20 mouse cellular contexts compared by ENCODE assay signal in the genomic region with DNA sequence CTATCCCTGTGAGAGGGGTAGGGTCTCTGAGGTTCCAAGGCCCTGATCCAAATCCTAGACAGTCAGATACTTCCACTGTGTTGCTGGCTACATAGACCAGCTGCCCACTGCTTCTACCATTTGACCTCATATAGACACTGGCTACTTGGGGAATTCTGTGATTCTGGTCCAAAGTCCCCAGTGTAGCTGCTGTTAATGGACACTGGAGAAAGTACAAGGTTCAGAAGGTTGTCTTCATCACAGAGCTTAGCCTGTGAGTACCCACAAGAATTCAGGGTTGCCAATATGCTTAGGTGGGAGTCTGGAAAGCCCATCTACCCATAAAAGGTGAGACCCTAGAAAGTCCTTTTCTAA. TPM values are rescaled to one million over a fixed set of nuclear protein-coding genes. Genes with fewer than 3 reads are reported as not detected.
DNase-seq lines count a peak whose midpoint lies in the region; ATAC-seq and TF ChIP-seq lines count a peak whose summit lies in the region.
"Had no signal": no experiment of that assay in that cellular context is flagged by ENCODE, and none has a peak within 500 bp of the region (broad histone marks: within the 10 kb centered on the region; RNA-seq: fewer than 3 reads in every experiment).

No protein-coding gene starts in this region.

- peaks cover 3% of the 10 kb centered on the region; the same call in 1 of the 2 replicates for H3K4me1 ChIP-seq in kidney, adult 2 months (ENCODE audit: control insufficient read depth, insufficient read depth, low read length)
- peaks cover 0 to 5% of the 10 kb centered on the region in 2 experiments; a peak in 2 of 4 replicates for H3K4me1 ChIP-seq in liver, embryonic 14.5 days (replicated peaks; ENCODE audit: control insufficient read depth in 2 of 2, insufficient read depth in 2 of 2, low read length in 1 of 2)
- H3K4me1 ChIP-seq in liver, embryonic 12.5 days = peaks cover 8% of the 10 kb centered on the region
- H3K4me1 ChIP-seq: embryonic facial prominence, embryonic 15.5 days; lung, embryonic 15.5 days; midbrain, embryonic 13.5 days had no signal

- H3K27ac ChIP-seq in kidney, adult 2 months (ENCODE audit: insufficient read depth, low read depth, low read length) = peak overlapping the region; percentile 89
- no peak overlapping the region for H3K27ac ChIP-seq in liver, embryonic 14.5 days
- H3K27ac ChIP-seq in liver, embryonic 12.5 days = no peak overlapping the region
- H3K27ac ChIP-seq: embryonic facial prominence, embryonic 15.5 days; hindbrain, embryonic 10.5 days; hindbrain, postnatal 0 days; lung, embryonic 15.5 days; midbrain, embryonic 13.5 days had no signal

- TF ChIP-seq EP300 in liver, embryonic 14.5 days (IDR thresholded peaks at IDR 0.05; ENCODE audit: low read depth) = no peak

- peak; percentile 88 for DNase-seq in kidney, adult 2 months
- DNase-seq in kidney, postnatal 4 days = no peak
- no peak for DNase-seq in liver, embryonic 14.5 days (ENCODE audit: low read depth in 3 of 3, low spot score in 3 of 3)
- peak; percentile 51 to 78 for DNase-seq in kidney, postnatal 36 days
- DNase-seq in adipocyte (ENCODE audit: low spot score) = no peak
- DNase-seq: adrenal gland, postnatal 36 days; gastrocnemius, postnatal 10 days; heart, postnatal 10 days; layer of hippocampus, postnatal 36 days; lung, postnatal 36 days had no signal

- no peaks in the 10 kb centered on the region for H3K27me3 ChIP-seq in kidney, adult 2 months (replicated peaks; ENCODE audit: control insufficient read depth, insufficient read depth, low read length)
- no peaks in the 10 kb centered on the region for H3K27me3 ChIP-seq in liver, embryonic 14.5 days (ENCODE audit: control insufficient read depth, insufficient read depth, low read length)
- peaks cover 21% of the 10 kb centered on the region for H3K27me3 ChIP-seq in liver, embryonic 12.5 days (replicated peaks)
- H3K27me3 ChIP-seq: embryonic facial prominence, embryonic 15.5 days; lung, embryonic 15.5 days; midbrain, embryonic 13.5 days had no signal

- no peak overlapping the region for H3K4me2 ChIP-seq in liver, embryonic 14.5 days (ENCODE audit: low read depth)
- no peak overlapping the region for H3K4me2 ChIP-seq in liver, embryonic 12.5 days
- H3K4me2 ChIP-seq: embryonic facial prominence, embryonic 15.5 days; heart, embryonic 11.5 days; lung, embryonic 15.5 days; midbrain, embryonic 13.5 days had no signal

- no peaks in the 10 kb centered on the region for H3K9me3 ChIP-seq in liver, embryonic 14.5 days (ENCODE audit: control insufficient read depth, low read length)
- H3K9me3 ChIP-seq in liver, embryonic 12.5 days (replicated peaks) = no peaks in the 10 kb centered on the region
- H3K9me3 ChIP-seq: embryonic facial prominence, embryonic 15.5 days; hindbrain, embryonic 10.5 days; lung, embryonic 15.5 days; megakaryocyte, embryonic 14.5 days; midbrain, embryonic 13.5 days had no signal

- no peak for TF ChIP-seq CTCF in kidney, adult 2 months (conservative IDR thresholded peaks at IDR 0.05; ENCODE audit: insufficient read depth, insufficient read length, low read depth, low read length)
- TF ChIP-seq CTCF in liver, embryonic 14.5 days (IDR thresholded peaks at IDR 0.05; ENCODE audit: low read depth) = no peak

- TF ChIP-seq POLR2A in kidney, adult 2 months (IDR thresholded peaks at IDR 0.05; ENCODE audit: low read depth, low read length) = no peak

- H3K4me3 ChIP-seq in kidney, adult 2 months (ENCODE audit: insufficient read depth, low read depth, low read length) = no peak overlapping the region
- H3K4me3 ChIP-seq in liver, embryonic 14.5 days (ENCODE audit: insufficient read depth in 1 of 2, low read depth in 2 of 2, low read length in 2 of 2) = no peak overlapping the region
- no peak overlapping the region for H3K4me3 ChIP-seq in liver, embryonic 12.5 days
- H3K4me3 ChIP-seq: embryonic facial prominence, embryonic 15.5 days; hindbrain, embryonic 10.5 days; lung, embryonic 15.5 days; megakaryocyte, embryonic 14.5 days; midbrain, embryonic 13.5 days had no signal

- H3K36me3 ChIP-seq in kidney, adult 2 months (ENCODE audit: control insufficient read depth, insufficient read depth, low read length) = no peaks in the 10 kb centered on the region
- H3K36me3 ChIP-seq in liver, embryonic 14.5 days (replicated peaks; ENCODE audit: control insufficient read depth, insufficient read depth, low read depth) = no peaks in the 10 kb centered on the region
- no peaks in the 10 kb centered on the region for H3K36me3 ChIP-seq in liver, embryonic 12.5 days
- H3K36me3 ChIP-seq: embryonic facial prominence, embryonic 15.5 days; hindbrain, embryonic 10.5 days; lung, embryonic 15.5 days; midbrain, embryonic 13.5 days had no signal

- ATAC-seq in liver, embryonic 14.5 days (ENCODE audit: insufficient read depth) = peak; percentile 20; the same call in 1 of the 2 replicates
- ATAC-seq in liver, embryonic 12.5 days = no peak
- no peak for ATAC-seq in inflammation-experienced regulatory T-cells, adult 6 months
- ATAC-seq: forebrain, embryonic 16.5 days; hindbrain, postnatal 0 days; midbrain, embryonic 13.5 days had no signal

- H3K9ac ChIP-seq in liver, embryonic 14.5 days (replicated peaks) = no peak overlapping the region
- no peak overlapping the region for H3K9ac ChIP-seq in liver, embryonic 12.5 days
- H3K9ac ChIP-seq: embryonic facial prominence, embryonic 15.5 days; lung, embryonic 15.5 days; midbrain, embryonic 13.5 days had no signal

RNA-seq across cellular contexts. Expression of a gene that starts 4.9 kb away (rescaled TPM):
- polyA plus RNA-seq in kidney, adult 2 months (2012; rRNA removed) = 98.5 and 101 TPM in 2 replicates
- polyA plus RNA-seq in liver, embryonic 14.5 days (2012; rRNA removed) = 1.9 and 2.1 TPM in 2 replicates
- 3.6 and 4.0 TPM in 2 replicates for polyA plus RNA-seq in liver, embryonic 14.5 days (2014; fragmentation: Nextera tagmentation; extraction: Ambion mirVana)
- 2.7 and 3.0 TPM in 2 replicates for polyA plus RNA-seq in liver, embryonic 12.5 days (2016; fragmentation: Nextera tagmentation; extraction: Ambion mirVana)
- not detected for polyA plus RNA-seq in inflammation-experienced regulatory T-cells, adult 6 months (2017; shearing (Covaris generic))
- polyA plus RNA-seq: embryonic facial prominence, embryonic 15.5 days; forebrain, embryonic 16.5 days; heart, embryonic 11.5 days; hindbrain, embryonic 10.5 days; lung, embryonic 15.5 days; midbrain, embryonic 13.5 days had no signal

RNA-seq across cellular contexts. Expression of a gene that starts 25.1 kb away (rescaled TPM):
- polyA plus RNA-seq in kidney, adult 2 months (2012; rRNA removed) = 34.6 and 37.5 TPM in 2 replicates
- polyA plus RNA-seq in liver, embryonic 14.5 days (2012; rRNA removed) = 8.1 and 10.9 TPM in 2 replicates
- 15.6 and 16.3 TPM in 2 replicates for polyA plus RNA-seq in liver, embryonic 14.5 days (2014; fragmentation: Nextera tagmentation; extraction: Ambion mirVana)
- 24.4 and 25.9 TPM in 2 replicates for polyA plus RNA-seq in liver, embryonic 12.5 days (2016; fragmentation: Nextera tagmentation; extraction: Ambion mirVana)
- 10 to 100 TPM; 60.8 to 67.3 (median 61.3) TPM for polyA plus RNA-seq in inflammation-experienced regulatory T-cells, adult 6 months (2017; shearing (Covaris generic))

RNA-seq across cellular contexts. Expression of a gene that starts 48.8 kb away (rescaled TPM):
- polyA plus RNA-seq in kidney, adult 2 months (2012; rRNA removed) = 0.27 and 0.34 TPM in 2 replicates
- 0.08 and 0.32 TPM in 2 replicates for polyA plus RNA-seq in liver, embryonic 14.5 days (2012; rRNA removed)
- polyA plus RNA-seq in liver, embryonic 14.5 days (2014; fragmentation: Nextera tagmentation; extraction: Ambion mirVana) = 0.04 TPM in 1 of 2 replicates, not detected in the other
- polyA plus RNA-seq in liver, embryonic 12.5 days (2016; fragmentation: Nextera tagmentation; extraction: Ambion mirVana) = 0.06 and 0.08 TPM in 2 replicates
- under 1 TPM in 1 of 3 experiments, not detected in 2; 0.30 TPM for polyA plus RNA-seq in inflammation-experienced regulatory T-cells, adult 6 months (2017; shearing (Covaris generic))
- polyA plus RNA-seq: heart, embryonic 11.5 days had no signal

Comparison
In these comparisons a context has a peak if more than half of its experiments do, and no peak if none do; other contexts are left out.
1. DNase-seq: peak in kidney, adult 2 months (single experiment) and kidney, postnatal 36 days (2 of 2); none in kidney, postnatal 4 days (0 of 2), liver, embryonic 14.5 days (0 of 3) and adipocyte (single experiment).
2. RNA of a gene that starts 4.9 kb away (polyA plus RNA-seq): 98.5 to 101 TPM in kidney, adult 2 months; 1.9 to 4.0 TPM in liver, embryonic 14.5 days, 2.7 to 3.0 TPM in liver, embryonic 12.5 days and not detected in inflammation-experienced regulatory T-cells, adult 6 months; every median in the first group is over 10 times any median in the second.